Mouse (Mus musculus): ENCODE results near the gene Etnk2. TPM values are rescaled to one million over a fixed set of nuclear protein-coding genes. Genes with fewer than 3 reads are reported as not detected.

Gene Etnk2
- total RNA-seq, 2 experiments from 2014 or later = 0.45 to 0.57 TPM

Other genes starting within 250 kb of the Etnk2 start
- 10 to 100 TPM; 22.1 to 27.3 TPM for gene Ppp1r15b, start 232.4 kb upstream of the Etnk2 start, total RNA-seq (2021)
- 10 to 100 TPM; 66.5 to 77.1 TPM for gene Plekha6, start 199.4 kb upstream of the Etnk2 start, total RNA-seq (2021)
- not detected for gene Golt1a, start 53.8 kb upstream of the Etnk2 start, total RNA-seq (2021)
- gene Kiss1, start 41.7 kb upstream of the Etnk2 start, total RNA-seq (2021) = not detected
- under 1 TPM; 0.21 to 0.28 TPM for gene Ren1, start 13.1 kb upstream of the Etnk2 start, total RNA-seq (2021)
- gene Sox13, start 60.8 kb downstream of the Etnk2 start, total RNA-seq (2021) = 10 to 100 TPM; 15.2 to 19.9 TPM
- gene Snrpe, start 246.7 kb downstream of the Etnk2 start, total RNA-seq (2021) = 10 to 100 TPM; 69.7 to 75.6 TPM